Mouse (Mus musculus) cerebellum, adult 9-10 months (tissue): ENCODE measurements around the gene Tmem131.

Source experiments
- DNase-seq: peaks from one replicate; pipeline ENCODE4 v3.0.0; 2022

Tmem131 gene

GRCm38 (mm10) chr1:36943653-36944052 lies at the start of gene Tmem131:
Gene Tmem131, minus strand, starts transcription at chr1:36943666.
- no peak for DNase-seq

- DNase-seq = no peak
Measured at GRCm38 (mm10) chr1:36988561-36988960, 45.1 kb upstream of the Tmem131 start.

- no peak for DNase-seq
Measured at GRCm38 (mm10) chr1:36988161-36988560, 44.7 kb upstream of the Tmem131 start.

GRCm38 (mm10) chr1:36987172-36988148 lies 44.0 kb upstream of the Tmem131 start:
- DNase-seq = no peak

- DNase-seq = no peak
Measured at GRCm38 (mm10) chr1:36986396-36987160, 43.1 kb upstream of the Tmem131 start.

GRCm38 (mm10) chr1:36985896-36986295 lies 42.4 kb upstream of the Tmem131 start:
- no peak for DNase-seq

- no peak for DNase-seq
Measured at GRCm38 (mm10) chr1:36984406-36984805, 40.9 kb upstream of the Tmem131 start.

GRCm38 (mm10) chr1:36983754-36984153 lies 40.3 kb upstream of the Tmem131 start:
- DNase-seq = no peak

GRCm38 (mm10) chr1:36982191-36982961 lies 38.9 kb upstream of the Tmem131 start:
- DNase-seq = no peak

GRCm38 (mm10) chr1:36976770-36977169 lies 33.3 kb upstream of the Tmem131 start:
- DNase-seq = no peak

- no peak for DNase-seq
Measured at GRCm38 (mm10) chr1:36970918-36971617, 27.6 kb upstream of the Tmem131 start.

- no peak for DNase-seq
Measured at GRCm38 (mm10) chr1:36965831-36966230, 22.4 kb upstream of the Tmem131 start.

- DNase-seq = no peak
Measured at GRCm38 (mm10) chr1:36962379-36963176, 19.1 kb upstream of the Tmem131 start.

- DNase-seq = no peak
Measured at GRCm38 (mm10) chr1:36960509-36961222, 17.2 kb upstream of the Tmem131 start.

- peak; percentile 52 for DNase-seq
Measured at GRCm38 (mm10) chr1:36949591-36950184, 6.2 kb upstream of the Tmem131 start.

GRCm38 (mm10) chr1:36947448-36947847 lies 4.0 kb upstream of the Tmem131 start:
- no peak for DNase-seq

GRCm38 (mm10) chr1:36940381-36940762 lies 3.1 kb downstream of the Tmem131 start:
- DNase-seq = no peak

- DNase-seq = peak; percentile 93
Measured at GRCm38 (mm10) chr1:36939506-36940380, 3.7 kb downstream of the Tmem131 start.

- peak; percentile 48 for DNase-seq
Measured at GRCm38 (mm10) chr1:36938801-36939286, 4.6 kb downstream of the Tmem131 start.
